Mouse (Mus musculus) limb, embryonic 11.5 days (tissue): Measurements from ENCODE around the gene Gm9774. TPM values are rescaled to one million over a fixed set of nuclear protein-coding genes. Genes with fewer than 3 reads are reported as not detected.

Experiments
- ATAC-seq: fragments of 200-750 bp; cut with Nextera tagmentation; 2 replicates; pipeline ENCODE4 v1.8.0; 2017; ENCODE audit warnings: low read depth; ENCODE audit not compliant: insufficient number of reproducible peaks, low FRiP score, low TSS enrichment
- DNase-seq: peaks from one replicate; pipeline ENCODE4 v3.0.0-alpha.2; 2015; ENCODE audit warnings: low spot score
- H3K27ac ChIP-seq: fragments of 300-500 bp; sonication (generic); replicated peaks from 2 replicates; pipeline ENCODE4 v1.5.1; 2014; ENCODE audit warnings: low read depth, mild to moderate bottlenecking, low read length
- H3K27me3 ChIP-seq: fragments of 300-500 bp; sonication (generic); 2 replicates; pipeline ENCODE4 v1.6.1; 2014; ENCODE audit warnings: mild to moderate bottlenecking, low read length, mixed read lengths; ENCODE audit not compliant: control insufficient read depth, insufficient read depth
- H3K36me3 ChIP-seq: fragments of 300-500 bp; sonication (generic); 2 replicates; pipeline ENCODE4 v1.6.1; 2014; ENCODE audit warnings: mild to moderate bottlenecking, low read length, moderate library complexity, mixed read lengths; ENCODE audit not compliant: control insufficient read depth, insufficient read depth
- H3K4me1 ChIP-seq: fragments of 300-500 bp; sonication (generic); 2 replicates; pipeline ENCODE4 v1.6.1; 2014; ENCODE audit warnings: low read length, mixed read lengths; ENCODE audit not compliant: control insufficient read depth, insufficient read depth
- H3K4me2 ChIP-seq: fragments of 300-500 bp; sonication (generic); 2 replicates; pipeline ENCODE4 v1.6.1; 2014; ENCODE audit warnings: low read depth, mild to moderate bottlenecking, moderate library complexity; ENCODE audit not compliant: severe bottlenecking
- H3K4me3 ChIP-seq: fragments of 300-500 bp; sonication (generic); 2 replicates; pipeline ENCODE4 v1.5.1; 2014; ENCODE audit warnings: low read depth, low read length
- H3K9ac ChIP-seq: fragments of 300-500 bp; sonication (generic); 2 replicates; pipeline ENCODE4 v1.6.1; 2014; ENCODE audit warnings: mild to moderate bottlenecking, low read length
- H3K9me3 ChIP-seq: fragments of 300-500 bp; sonication (generic); 2 replicates; pipeline ENCODE4 v1.6.1; 2016; ENCODE audit warnings: low read length; ENCODE audit not compliant: control insufficient read depth
- WGBS: fragments of 180-500 bp; shearing (Covaris S2); extraction: QIAGEN DNeasy Blood & Tissue Kit; methylation state at CpG from one replicate; pipeline ENCODE4 v1.1.7; 2014; 5-methylcytosine and 5-hydroxymethylcytosine counted together
- polyA plus RNA-seq: library from polyadenylated mRNA; unstranded; fragments of >200 nt; fragmentation: Nextera tagmentation; extraction: Ambion mirVana; gene quantifications from 2 replicates; pipeline ENCODE4 v1.2.1, GENCODE M21; 2014

Gm9774 gene
- polyA plus RNA-seq, 1 experiment from 2014 or later: 5.8 TPM

DNA sequence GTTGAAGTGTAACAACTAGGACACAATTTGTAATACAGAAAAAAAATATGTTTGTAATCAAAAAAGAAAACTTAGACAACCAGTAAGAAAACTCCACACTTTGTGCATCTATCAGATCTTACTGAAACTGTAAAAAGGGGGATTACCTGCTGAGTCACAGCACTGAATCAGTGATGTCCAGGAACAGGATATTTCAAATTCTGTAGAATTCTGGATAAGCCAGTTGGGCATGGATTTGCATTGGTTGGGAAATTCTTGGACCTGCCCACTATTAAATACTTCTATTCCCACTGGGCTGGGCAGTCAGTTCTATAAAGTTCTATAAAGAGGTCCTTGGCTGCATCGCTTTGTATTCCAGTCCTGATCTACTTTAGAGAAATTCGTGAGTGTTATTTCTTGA lies 11.4 kb downstream of the Gm9774 start, which contains the start of gene Sprr2j-ps:
Gene Sprr2j-ps, plus strand, starts transcription at position 301 of the 400 bp plus-strand sequence.
- WGBS: 98% methylated on average over 2 of the region's 2 CpGs
- no peak within 1 kb of the TSS for H3K4me3 ChIP-seq
- no peaks in the 10 kb centered on the region for H3K9me3 ChIP-seq

DNA sequence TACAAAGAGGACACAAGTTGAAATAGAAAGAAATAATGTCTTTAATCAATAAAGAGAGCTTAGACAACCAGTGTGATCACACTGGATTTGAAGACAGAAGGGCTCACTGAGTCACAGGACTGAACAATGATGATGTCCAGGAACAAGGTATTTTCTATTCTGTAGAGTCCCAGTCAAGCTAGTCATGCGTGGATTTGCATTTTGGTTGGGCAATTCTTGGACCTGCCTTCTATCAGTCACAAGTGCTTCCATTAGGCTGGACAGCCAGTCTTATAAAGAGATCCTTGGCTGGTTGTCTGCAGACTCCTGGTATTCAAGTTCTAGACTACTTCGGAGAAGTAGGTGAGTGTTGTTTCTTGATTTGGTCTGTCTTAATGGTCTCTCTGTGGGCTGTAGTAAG lies 21.5 kb downstream of the Gm9774 start, which contains the start of gene Sprr2i:
Gene Sprr2i, plus strand, starts transcription at position 301 of the 400 bp plus-strand sequence.
- H3K4me1 ChIP-seq: no peaks in the 10 kb centered on the region
- no peak within 1 kb of the TSS for H3K4me2 ChIP-seq
- DNase-seq (no peak), ATAC-seq (no peak)
- H3K36me3 ChIP-seq: no peaks in the 10 kb centered on the region
- no peak within 1 kb of the TSS for H3K27ac ChIP-seq
- H3K9me3 ChIP-seq: no peaks in the 10 kb centered on the region
- H3K9ac ChIP-seq: no peak within 1 kb of the TSS
- H3K27me3 ChIP-seq: no peaks in the 10 kb centered on the region
- WGBS: 93% methylated on average over 2 of the region's 2 CpGs
- H3K4me3 ChIP-seq: no peak within 1 kb of the TSS

More for the DNA sequence above, 11.4 kb downstream of the Gm9774 start, which contains the start of gene Sprr2j-ps:
- H3K36me3 ChIP-seq: no peaks in the 10 kb centered on the region
- H3K9ac ChIP-seq: no peak within 1 kb of the TSS
- no peak for DNase-seq
- H3K27ac ChIP-seq: no peak within 1 kb of the TSS
- H3K4me1 ChIP-seq: no peaks in the 10 kb centered on the region
- ATAC-seq: no peak
- H3K4me2 ChIP-seq: no peak within 1 kb of the TSS
- no peaks in the 10 kb centered on the region for H3K27me3 ChIP-seq

DNA sequence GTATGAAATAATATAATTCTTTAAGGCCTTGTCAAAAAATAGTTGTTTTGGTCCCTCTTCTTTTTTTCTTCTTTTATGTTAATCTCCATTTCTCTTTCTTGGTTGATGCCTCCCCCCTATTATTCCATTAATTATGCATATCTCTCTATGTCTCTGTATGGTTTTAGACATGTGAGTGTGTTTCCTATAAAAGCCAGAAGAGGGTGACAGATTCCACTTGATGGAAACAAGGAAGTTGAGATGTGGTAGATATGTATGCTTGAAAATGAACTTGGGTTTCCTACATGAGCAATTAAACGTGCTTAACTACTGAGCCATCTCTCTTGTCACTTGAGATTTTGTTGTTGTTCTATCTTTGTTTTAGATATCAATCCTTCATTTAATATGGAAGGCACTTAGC lies 34.9 kb downstream of the Gm9774 start:
- no peak overlapping the region for H3K27ac ChIP-seq
- H3K9me3 ChIP-seq: no peaks in the 10 kb centered on the region
- no peak for ATAC-seq
- 71% methylated on average over 1 of the region's 1 CpGs for WGBS
- H3K4me1 ChIP-seq: no peaks in the 10 kb centered on the region
- no peaks in the 10 kb centered on the region for H3K36me3 ChIP-seq
- H3K4me2 ChIP-seq: no peak overlapping the region
- DNase-seq: no peak
- no peaks in the 10 kb centered on the region for H3K27me3 ChIP-seq
- H3K9ac ChIP-seq: no peak overlapping the region
- H3K4me3 ChIP-seq: no peak overlapping the region

DNA sequence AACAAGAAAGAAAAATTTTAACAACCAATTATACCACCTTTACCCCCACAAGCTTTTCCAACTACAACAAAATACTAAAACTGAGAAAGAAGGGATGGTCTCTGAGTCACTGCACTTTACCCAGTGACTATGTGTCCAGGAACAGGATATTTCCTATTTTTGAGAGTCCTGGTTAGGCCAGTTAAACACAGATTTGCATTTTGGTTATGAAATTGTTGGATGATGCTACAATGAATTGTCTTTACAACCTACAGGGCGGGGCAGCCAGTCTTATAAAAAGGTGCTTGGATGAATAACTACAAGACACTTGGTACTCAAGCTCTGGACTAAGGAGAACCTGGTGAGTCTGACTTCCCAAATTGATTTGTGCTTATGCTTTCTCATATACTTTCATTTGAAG lies 43.8 kb downstream of the Gm9774 start, which contains the start of gene Sprr2h:
Gene Sprr2h, plus strand, starts transcription at position 301 of the 400 bp plus-strand sequence.
- Histone ChIP-seq H3K4me1 (no peaks in the 10 kb centered on the region), H3K9me3 (no peaks in the 10 kb centered on the region), H3K27me3 (no peaks in the 10 kb centered on the region), H3K4me3 (no peak within 1 kb of the TSS), H3K9ac (no peak within 1 kb of the TSS), H3K36me3 (no peaks in the 10 kb centered on the region), H3K27ac (no peak within 1 kb of the TSS), H3K4me2 (no peak within 1 kb of the TSS)
- WGBS: 89% methylated on average over 1 of the region's 1 CpGs
- ATAC-seq (no peak), DNase-seq (no peak)

Other genes starting within 250 kb of the Gm9774 start
- not detected in 2 replicates for gene Sprr2a1, start 213.6 kb downstream of the Gm9774 start, polyA plus RNA-seq
- 0.37 TPM in 1 of 2 replicates, not detected in the other for gene Sprr2a2, start 213.5 kb downstream of the Gm9774 start, polyA plus RNA-seq
- not detected in 2 replicates for gene Sprr2a3, start 144.0 kb downstream of the Gm9774 start, polyA plus RNA-seq
- gene Sprr2b, start 112.8 kb downstream of the Gm9774 start, polyA plus RNA-seq: not detected in 2 replicates
- not detected in 2 replicates for gene Sprr2d, start 90.3 kb downstream of the Gm9774 start, polyA plus RNA-seq
- gene Sprr2e, start 77.3 kb downstream of the Gm9774 start, polyA plus RNA-seq: not detected in 2 replicates
- not detected in 2 replicates for gene Sprr2f, start 64.2 kb downstream of the Gm9774 start, polyA plus RNA-seq
- not detected in 2 replicates for gene Sprr2h, start 43.7 kb downstream of the Gm9774 start, polyA plus RNA-seq
- gene Sprr2i, start 21.4 kb downstream of the Gm9774 start, polyA plus RNA-seq: not detected in 2 replicates
- gene Sprr2j-ps, start 11.3 kb downstream of the Gm9774 start, polyA plus RNA-seq: not detected in 2 replicates
- gene Sprr2k, start 3.2 kb upstream of the Gm9774 start, polyA plus RNA-seq: not detected in 2 replicates
- gene Sprr1b, start 9.4 kb upstream of the Gm9774 start, polyA plus RNA-seq: not detected in 2 replicates
- not detected in 2 replicates for gene Sprr3, start 29.3 kb upstream of the Gm9774 start, polyA plus RNA-seq
- not detected in 2 replicates for gene Sprr1a, start 56.5 kb upstream of the Gm9774 start, polyA plus RNA-seq
- gene Sprr4, start 71.1 kb upstream of the Gm9774 start, polyA plus RNA-seq: not detected in 2 replicates
- not detected in 2 replicates for gene 2310046K23Rik, start 105.1 kb upstream of the Gm9774 start, polyA plus RNA-seq
- gene Ivl, start 144.3 kb upstream of the Gm9774 start, polyA plus RNA-seq: not detected in 2 replicates
- gene Smcp, start 159.6 kb upstream of the Gm9774 start, polyA plus RNA-seq: not detected in 2 replicates
- gene 2210017I01Rik, start 178.1 kb upstream of the Gm9774 start, polyA plus RNA-seq: not detected in 2 replicates
- not detected in 2 replicates for gene Lce6a, start 192.2 kb upstream of the Gm9774 start, polyA plus RNA-seq
- gene Lce1a1, start 218.9 kb upstream of the Gm9774 start, polyA plus RNA-seq: not detected in 2 replicates
- gene Lce1b, start 227.5 kb upstream of the Gm9774 start, polyA plus RNA-seq: not detected in 2 replicates
- not detected in 2 replicates for gene Lce1a2, start 240.9 kb upstream of the Gm9774 start, polyA plus RNA-seq
- not detected in 2 replicates for gene Lce1c, start 249.8 kb upstream of the Gm9774 start, polyA plus RNA-seq